Mouse (Mus musculus) embryonic facial prominence, embryonic 10.5 days (tissue): ENCODE data around the gene Gm13275. TPM values are rescaled to one million over a fixed set of nuclear protein-coding genes. Genes with fewer than 3 reads are reported as not detected.
"Not testable (repeated sequence)": the region's sequence is repeated elsewhere in the genome, so short reads cannot be mapped to it uniquely, and the experiment has no call there.

Experiments used
- DNase-seq: peaks from one replicate; pipeline ENCODE4 v3.0.0-alpha.2; 2017; ENCODE audit warnings: low spot score
- H3K27ac ChIP-seq: fragments of 300-500 bp; sonication (generic); replicated peaks from 2 replicates; pipeline ENCODE4 v1.5.1; 2016; ENCODE audit warnings: mild to moderate bottlenecking
- H3K27me3 ChIP-seq: fragments of 300-500 bp; sonication (generic); replicated peaks from 2 replicates; pipeline ENCODE4 v1.6.1; 2016; ENCODE audit warnings: low read depth, mild to moderate bottlenecking; ENCODE audit not compliant: poor library complexity, severe bottlenecking
- H3K36me3 ChIP-seq: fragments of 300-500 bp; sonication (generic); replicated peaks from 2 replicates; pipeline ENCODE4 v1.6.1; 2016; ENCODE audit warnings: mild to moderate bottlenecking, moderate library complexity
- H3K4me1 ChIP-seq: fragments of 300-500 bp; sonication (generic); 2 replicates; pipeline ENCODE4 v1.6.1; 2016
- H3K4me3 ChIP-seq: fragments of 300-500 bp; sonication (generic); 2 replicates; pipeline ENCODE4 v1.5.1; 2016; ENCODE audit warnings: mild to moderate bottlenecking, moderate library complexity
- H3K9me3 ChIP-seq: fragments of 300-500 bp; sonication (generic); 2 replicates; pipeline ENCODE4 v1.6.1; 2016; ENCODE audit warnings: mild to moderate bottlenecking
- whole genome bisulfite sequencing: fragments of 180-500 bp; shearing (Covaris S2); methylation state at CpG from one replicate; pipeline ENCODE4 v1.1.7; 2016; 5-methylcytosine and 5-hydroxymethylcytosine counted together
- polyA plus RNA-seq: library from polyadenylated mRNA; unstranded; fragments of >200 nt; fragmentation: Nextera tagmentation; extraction: Ambion mirVana; gene quantifications from 2 replicates; pipeline ENCODE4 v1.2.1, GENCODE M21; 2016

Gm13275 gene
- polyA plus RNA-seq, result not detected in 2 replicates

DNA sequence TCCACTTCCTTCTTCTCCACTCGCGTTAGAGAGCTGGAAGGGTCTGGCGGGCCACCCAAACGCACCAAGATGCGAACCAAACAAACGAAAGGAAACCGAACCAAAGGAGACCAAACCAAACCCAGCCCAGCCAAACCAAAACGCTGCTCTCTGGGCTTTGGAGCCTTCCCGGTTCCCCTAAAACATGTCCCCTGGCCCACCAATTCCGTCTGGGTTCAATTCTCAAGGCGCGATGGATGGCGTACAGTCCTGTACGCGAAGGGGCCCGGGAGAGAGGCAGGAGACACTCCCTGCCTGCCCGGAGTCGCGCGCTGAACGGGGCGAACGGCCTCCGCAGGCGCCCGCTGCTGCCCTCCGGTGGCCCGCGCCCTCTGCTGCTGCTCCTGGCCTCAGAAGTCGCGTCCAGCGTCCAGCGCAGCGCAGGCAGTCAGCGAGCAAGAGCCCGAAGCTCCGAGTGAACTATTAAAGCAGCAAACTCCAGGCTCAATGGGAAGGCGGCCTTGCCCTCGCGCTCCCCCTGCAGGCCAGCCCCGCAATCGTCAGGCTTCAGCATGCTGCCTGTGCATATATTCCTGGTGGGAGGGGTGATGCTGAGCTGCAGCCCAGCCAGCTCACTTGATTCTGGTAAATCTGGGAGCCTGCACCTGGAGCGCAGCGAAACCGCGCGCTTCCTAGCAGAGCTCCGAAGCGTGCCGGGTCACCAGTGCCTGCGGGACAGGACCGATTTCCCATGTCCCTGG, at the start of gene Gm13275:
TSS of gene Gm13275 (plus strand) at position 552 of the 740 bp plus-strand sequence.
- not testable (repeated sequence) for H3K36me3 ChIP-seq, H3K27me3 ChIP-seq, H3K27ac ChIP-seq, DNase-seq, H3K4me1 ChIP-seq, H3K9me3 ChIP-seq, H3K4me3 ChIP-seq
- WGBS, result 2% methylated on average over 19 of the region's 52 CpGs

DNA sequence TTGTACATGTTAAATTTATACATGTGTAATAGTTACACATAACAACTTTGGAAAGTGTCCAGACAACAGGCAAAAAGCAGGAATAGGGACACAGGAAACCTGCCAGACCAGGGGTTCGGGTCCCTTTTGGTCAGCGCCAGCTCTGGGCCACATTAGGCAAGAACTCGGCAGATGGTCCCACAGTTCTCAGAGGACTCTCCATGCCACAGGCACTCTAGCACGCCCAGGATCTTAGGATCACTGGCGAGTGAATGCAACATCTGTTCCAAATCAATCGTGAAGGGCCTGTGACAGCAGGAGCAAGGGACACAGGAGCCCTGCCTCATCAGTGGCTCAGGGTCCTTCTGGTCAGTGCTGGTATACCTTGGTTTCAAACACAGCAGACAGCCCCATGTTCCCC, 44.4 kb upstream of the Gm13275 start:
- Histone ChIP-seq H3K4me1 (peaks cover 5% of the 10 kb centered on the region; the same call in 1 of the 2 replicates), H3K27ac (no peak overlapping the region), H3K36me3 (no peaks in the 10 kb centered on the region), H3K4me3 (no peak overlapping the region), H3K27me3 (no peaks in the 10 kb centered on the region), H3K9me3 (no peaks in the 10 kb centered on the region)
- DNase-seq, result no peak
- 43% methylated on average over 6 of the region's 6 CpGs for WGBS

DNA sequence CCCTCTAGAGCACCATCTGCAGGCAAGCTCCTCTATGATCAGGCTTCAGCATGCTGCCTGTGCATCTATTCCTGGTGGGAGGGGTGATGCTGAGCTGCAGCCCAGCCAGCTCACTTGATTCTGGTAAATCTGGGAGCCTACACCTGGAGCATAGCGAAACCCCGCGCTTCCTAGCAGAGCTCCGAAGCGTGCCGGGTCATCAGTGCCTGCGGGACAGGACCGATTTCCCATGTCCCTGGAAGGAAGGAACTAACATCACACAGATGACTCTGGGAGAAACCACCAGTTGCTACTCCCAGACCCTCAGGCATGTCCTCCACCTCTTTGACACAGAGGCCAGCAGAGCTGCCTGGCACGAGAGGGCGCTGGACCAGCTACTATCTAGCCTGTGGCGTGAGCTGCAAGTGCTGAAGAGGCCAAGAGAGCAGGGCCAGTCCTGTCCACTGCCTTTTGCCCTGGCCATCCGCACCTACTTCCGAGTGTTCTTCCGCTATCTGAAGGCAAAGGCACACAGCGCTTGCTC, 39.4 kb upstream of the Gm13275 start, which contains the start of gene Gm13271:
TSS of gene Gm13271 (plus strand) at position 51 of the 523 bp plus-strand sequence.
- not testable (repeated sequence) for H3K27me3 ChIP-seq, H3K27ac ChIP-seq, DNase-seq, H3K4me1 ChIP-seq, H3K36me3 ChIP-seq, H3K9me3 ChIP-seq, H3K4me3 ChIP-seq
- 73% methylated on average over 15 of the region's 15 CpGs for WGBS

GRCm38 (mm10) chr4:88756581-88757513, 37.4 kb upstream of the Gm13275 start:
- peak overlapping the region; percentile 84 for H3K27ac ChIP-seq
- H3K9me3 ChIP-seq, H3K4me1 ChIP-seq, H3K27me3 ChIP-seq, H3K36me3 ChIP-seq: not testable (repeated sequence)
- H3K4me3 ChIP-seq, result peak overlapping the region; percentile 61
- DNase-seq, result peak; percentile 43
- 15% methylated on average over 29 of the region's 31 CpGs for WGBS

DNA sequence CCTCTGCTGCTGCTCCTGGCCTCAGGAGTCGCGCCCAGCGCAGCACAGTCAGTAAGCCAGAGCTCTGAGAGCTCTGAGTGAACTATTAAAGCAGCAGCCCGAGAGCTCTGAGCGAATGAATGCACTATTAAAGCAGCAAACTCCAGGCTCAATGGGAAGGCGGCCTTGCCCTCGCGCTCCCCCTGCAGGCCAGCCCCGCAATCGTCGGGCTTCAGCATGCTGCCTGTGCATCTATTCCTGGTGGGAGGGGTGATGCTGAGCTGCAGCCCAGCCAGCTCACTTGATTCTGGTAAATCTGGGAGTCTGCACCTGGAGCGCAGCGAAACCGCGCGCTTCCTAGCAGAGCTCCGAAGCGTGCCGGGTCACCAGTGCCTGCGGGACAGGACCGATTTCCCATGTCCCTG, 36.7 kb upstream of the Gm13275 start:
- Histone ChIP-seq H3K27ac (peak overlapping the region; percentile 84), H3K4me3 (peak overlapping the region; percentile 61)
- H3K9me3 ChIP-seq, H3K27me3 ChIP-seq, H3K4me1 ChIP-seq, H3K36me3 ChIP-seq: not testable (repeated sequence)
- DNase-seq, result peak; percentile 86
- WGBS, result under 1% methylated on average over 21 of the region's 21 CpGs

DNA sequence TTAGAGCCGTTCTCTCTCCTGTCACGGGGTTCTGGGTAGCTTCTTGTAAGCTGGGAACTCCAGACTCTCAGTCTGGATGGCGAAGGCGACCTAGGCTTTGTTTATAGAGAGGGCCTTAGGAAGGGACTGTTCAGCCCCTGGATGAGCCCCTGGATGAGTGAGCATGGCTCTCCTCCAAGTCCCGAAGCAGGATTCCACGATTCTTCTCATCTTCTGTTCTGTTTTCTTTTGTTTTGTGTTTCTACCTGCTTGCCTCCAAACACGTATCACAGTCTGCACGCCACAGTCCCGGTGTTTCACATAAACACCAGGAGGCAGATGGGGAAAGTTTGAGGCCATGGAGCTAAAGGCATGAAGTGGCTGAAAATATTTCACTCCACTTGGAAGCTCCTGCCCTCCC, 35.5 kb upstream of the Gm13275 start:
- DNase-seq, H3K27me3 ChIP-seq, H3K27ac ChIP-seq, H3K4me1 ChIP-seq, H3K36me3 ChIP-seq, H3K9me3 ChIP-seq, H3K4me3 ChIP-seq: not testable (repeated sequence)
- 84% methylated on average over 9 of the region's 9 CpGs for WGBS

- not testable (repeated sequence) for H3K9me3 ChIP-seq, DNase-seq, H3K27me3 ChIP-seq, H3K36me3 ChIP-seq, H3K4me1 ChIP-seq
- Histone ChIP-seq H3K27ac (peak within 1 kb of the TSS; percentile 67), H3K4me3 (peak within 1 kb of the TSS; percentile 50)
- WGBS, result 21% methylated on average over 12 of the region's 14 CpGs
Measured at GRCm38 (mm10) chr4:88759610-88760268, 34.5 kb upstream of the Gm13275 start, which contains the start of gene Gm13283. Gm13283 (plus strand) TSS chr4:88760119.

DNA sequence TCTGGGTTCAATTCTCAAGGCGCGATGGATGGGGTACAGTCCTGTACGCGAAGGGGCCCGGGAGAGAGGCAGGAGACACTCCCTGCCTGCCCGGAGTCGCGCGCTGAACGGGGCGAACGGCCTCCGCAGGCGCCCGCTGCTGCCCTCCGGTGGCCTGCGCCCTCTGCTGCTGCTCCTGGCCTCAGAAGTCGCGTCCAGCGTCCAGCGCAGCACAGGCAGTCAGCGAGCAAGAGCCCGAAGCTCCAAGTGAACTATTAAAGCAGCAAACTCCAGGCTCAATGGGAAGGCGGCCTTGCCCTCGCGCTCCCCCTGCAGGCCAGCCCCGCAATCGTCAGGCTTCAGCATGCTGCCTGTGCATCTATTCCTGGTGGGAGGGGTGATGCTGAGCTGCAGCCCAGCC, 33.9 kb upstream of the Gm13275 start:
- WGBS, result under 1% methylated on average over 24 of the region's 28 CpGs
- Histone ChIP-seq H3K27ac (peak overlapping the region; percentile 67), H3K4me3 (peak overlapping the region; percentile 50)
- H3K27me3 ChIP-seq, H3K9me3 ChIP-seq, H3K4me1 ChIP-seq, H3K36me3 ChIP-seq: not testable (repeated sequence)
- DNase-seq, result peak; percentile 84

- H3K36me3 ChIP-seq, H3K9me3 ChIP-seq, H3K27me3 ChIP-seq, H3K27ac ChIP-seq, DNase-seq, H3K4me3 ChIP-seq, H3K4me1 ChIP-seq: not testable (repeated sequence)
- 67% methylated on average over 6 of the region's 8 CpGs for WGBS
Measured at GRCm38 (mm10) chr4:88761776-88762175, 32.5 kb upstream of the Gm13275 start.

DNA sequence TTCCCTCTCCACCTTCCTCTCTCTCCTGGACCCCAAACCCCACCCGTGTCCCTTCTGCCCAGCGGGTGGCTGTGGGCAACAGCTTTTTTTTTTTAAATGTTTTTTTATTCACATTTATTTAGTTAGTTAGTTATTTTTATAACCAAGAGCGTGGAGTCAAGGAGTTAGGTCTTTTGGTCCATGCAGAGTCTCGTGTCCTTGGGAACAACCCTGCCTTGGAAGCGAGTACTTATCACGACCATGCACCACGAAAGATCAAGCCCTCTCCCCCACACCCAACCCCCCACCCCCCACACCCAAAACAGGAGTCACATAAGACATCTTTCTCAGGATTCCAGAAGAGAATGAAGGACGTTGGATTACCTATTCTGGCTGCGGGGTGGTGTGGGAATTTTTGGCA, 31.9 kb upstream of the Gm13275 start:
- H3K27me3 ChIP-seq, DNase-seq, H3K4me1 ChIP-seq, H3K9me3 ChIP-seq, H3K4me3 ChIP-seq, H3K36me3 ChIP-seq, H3K27ac ChIP-seq: not testable (repeated sequence)
- 52% methylated on average over 9 of the region's 9 CpGs for WGBS

DNA sequence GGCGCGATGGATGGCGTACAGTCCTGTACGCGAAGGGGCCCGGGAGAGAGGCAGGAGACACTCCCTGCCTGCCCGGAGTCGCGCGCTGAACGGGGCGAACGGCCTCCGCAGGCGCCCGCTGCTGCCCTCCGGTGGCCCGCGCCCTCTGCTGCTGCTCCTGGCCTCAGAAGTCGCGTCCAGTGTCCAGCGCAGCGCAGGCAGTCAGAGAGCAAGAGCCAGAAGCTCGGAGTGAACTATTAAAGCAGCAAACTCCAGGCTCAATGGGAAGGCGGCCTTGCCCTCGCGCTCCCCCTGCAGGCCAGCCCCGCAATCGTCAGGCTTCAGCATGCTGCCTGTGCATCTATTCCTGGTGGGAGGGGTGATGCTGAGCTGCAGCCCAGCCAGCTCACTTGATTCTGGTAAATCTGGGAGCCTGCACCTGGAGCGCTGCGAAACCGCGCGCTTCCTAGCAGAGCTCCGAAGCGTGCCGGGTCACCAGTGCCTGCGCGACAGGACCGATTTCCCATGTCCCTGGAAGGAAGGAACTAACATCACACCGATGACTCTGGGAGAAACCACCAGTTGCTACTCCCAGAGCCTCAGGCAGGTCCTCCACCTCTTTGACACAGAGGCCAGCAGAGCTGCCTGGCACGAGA, 30.8 kb upstream of the Gm13275 start:
- H3K27ac ChIP-seq, H3K27me3 ChIP-seq, H3K4me1 ChIP-seq, H3K9me3 ChIP-seq, H3K36me3 ChIP-seq: not testable (repeated sequence)
- DNase-seq, result peak; percentile 81
- H3K4me3 ChIP-seq, result peak overlapping the region; percentile 50
- WGBS, result 3% methylated on average over 42 of the region's 42 CpGs

GRCm38 (mm10) chr4:88773534-88773933, 20.8 kb upstream of the Gm13275 start, which contains the start of gene Gm13290:
Gm13290 (plus strand) TSS chr4:88773834.
- not testable (repeated sequence) for H3K36me3 ChIP-seq, H3K27ac ChIP-seq, DNase-seq, H3K4me1 ChIP-seq, H3K4me3 ChIP-seq, H3K27me3 ChIP-seq, H3K9me3 ChIP-seq
- no CpG with 5 or more reads among the region's 32 CpGs for WGBS
